Mouse (Mus musculus): ENCODE results near the gene Ttc39d. TPM values are rescaled to one million over a fixed set of nuclear protein-coding genes. Genes with fewer than 3 reads are reported as not detected.
A peak's percentile ranks its signal among the peaks of the same experiment; 100 is the strongest.
"Not testable (repeated sequence)": the region's sequence is repeated elsewhere in the genome, so short reads cannot be mapped to it uniquely, and the experiment has no call there.

Gene Ttc39d
- polyA plus RNA-seq, 1 experiment = not detected

GRCm38 (mm10) chr17:80223829-80224228 lies 16.6 kb downstream of the Ttc39d start:
- TF ChIP-seq CTCF (IDR thresholded peaks at IDR 0.05; ENCODE audit: borderline replicate concordance, insufficient read depth, low read length) (no peak), POLR2A (IDR thresholded peaks at IDR 0.05; ENCODE audit: low read depth, low read length) (no peak)
- Histone ChIP-seq H3K4me3 (ENCODE audit: insufficient read depth, low read length) (peak overlapping the region; percentile 73), H3K4me1 (ENCODE audit: control insufficient read depth, insufficient read depth, low read length) (no peaks in the 10 kb centered on the region), H3K27ac (ENCODE audit: insufficient read depth, low read length) (no peak overlapping the region)

GRCm38 (mm10) chr17:80224326-80225116 lies 17.3 kb downstream of the Ttc39d start, which contains the start of gene Gemin6:
Gene Gemin6, plus strand, starts transcription at chr17:80224441.
- TF ChIP-seq POLR2A (IDR thresholded peaks at IDR 0.05; ENCODE audit: low read depth, low read length) (peak; percentile 84), CTCF (IDR thresholded peaks at IDR 0.05; ENCODE audit: borderline replicate concordance, insufficient read depth, low read length) (no peak)
- no peaks in the 10 kb centered on the region for H3K4me1 ChIP-seq (ENCODE audit: control insufficient read depth, insufficient read depth, low read length)
- peak within 1 kb of the TSS; percentile 73 for H3K4me3 ChIP-seq (ENCODE audit: insufficient read depth, low read length)
- H3K27ac ChIP-seq (ENCODE audit: insufficient read depth, low read length) = peak within 1 kb of the TSS; percentile 55

- not testable (repeated sequence) for H3K4me1 ChIP-seq (ENCODE audit: control insufficient read depth, insufficient read depth, low read length); H3K27ac ChIP-seq (ENCODE audit: insufficient read depth, low read length)
- peak overlapping the region; percentile 73 for H3K4me3 ChIP-seq (ENCODE audit: insufficient read depth, low read length)
Observed at GRCm38 (mm10) chr17:80225142-80225541, 17.9 kb downstream of the Ttc39d start.

GRCm38 (mm10) chr17:80229396-80229795 lies 22.1 kb downstream of the Ttc39d start:
- no peak for TF ChIP-seq CTCF (IDR thresholded peaks at IDR 0.05; ENCODE audit: borderline replicate concordance, insufficient read depth, low read length)
- TF ChIP-seq POLR2A (IDR thresholded peaks at IDR 0.05; ENCODE audit: low read depth, low read length) = no peak
- Histone ChIP-seq H3K27ac (ENCODE audit: insufficient read depth, low read length) (no peak overlapping the region), H3K4me1 (ENCODE audit: control insufficient read depth, insufficient read depth, low read length) (no peaks in the 10 kb centered on the region), H3K4me3 (ENCODE audit: insufficient read depth, low read length) (no peak overlapping the region)

- H3K4me1 ChIP-seq (ENCODE audit: control insufficient read depth, insufficient read depth, low read length) = no peaks in the 10 kb centered on the region
- TF ChIP-seq POLR2A (IDR thresholded peaks at IDR 0.05; ENCODE audit: low read depth, low read length) = no peak
- no peak for TF ChIP-seq CTCF (IDR thresholded peaks at IDR 0.05; ENCODE audit: borderline replicate concordance, insufficient read depth, low read length)
- H3K4me3 ChIP-seq (ENCODE audit: insufficient read depth, low read length) = no peak overlapping the region
- no peak overlapping the region for H3K27ac ChIP-seq (ENCODE audit: insufficient read depth, low read length)
Observed at GRCm38 (mm10) chr17:80233844-80234243, 26.6 kb downstream of the Ttc39d start.

- H3K27ac ChIP-seq (ENCODE audit: insufficient read depth, low read length) = no peak overlapping the region
- TF ChIP-seq POLR2A (IDR thresholded peaks at IDR 0.05; ENCODE audit: low read depth, low read length) (no peak), CTCF (IDR thresholded peaks at IDR 0.05; ENCODE audit: borderline replicate concordance, insufficient read depth, low read length) (no peak)
- H3K4me3 ChIP-seq (ENCODE audit: insufficient read depth, low read length) = no peak overlapping the region
- H3K4me1 ChIP-seq (ENCODE audit: control insufficient read depth, insufficient read depth, low read length) = no peaks in the 10 kb centered on the region
Observed at GRCm38 (mm10) chr17:80234376-80234775, 27.1 kb downstream of the Ttc39d start.

GRCm38 (mm10) chr17:80235477-80235876 lies 28.2 kb downstream of the Ttc39d start:
- no peaks in the 10 kb centered on the region for H3K4me1 ChIP-seq (ENCODE audit: control insufficient read depth, insufficient read depth, low read length)
- no peak for TF ChIP-seq CTCF (IDR thresholded peaks at IDR 0.05; ENCODE audit: borderline replicate concordance, insufficient read depth, low read length)
- TF ChIP-seq POLR2A (IDR thresholded peaks at IDR 0.05; ENCODE audit: low read depth, low read length) = no peak
- no peak overlapping the region for H3K4me3 ChIP-seq (ENCODE audit: insufficient read depth, low read length)
- no peak overlapping the region for H3K27ac ChIP-seq (ENCODE audit: insufficient read depth, low read length)

- no peak overlapping the region for H3K27ac ChIP-seq (ENCODE audit: insufficient read depth, low read length)
- H3K4me1 ChIP-seq (ENCODE audit: control insufficient read depth, insufficient read depth, low read length) = no peaks in the 10 kb centered on the region
- TF ChIP-seq POLR2A (IDR thresholded peaks at IDR 0.05; ENCODE audit: low read depth, low read length) (no peak), CTCF (IDR thresholded peaks at IDR 0.05; ENCODE audit: borderline replicate concordance, insufficient read depth, low read length) (no peak)
- H3K4me3 ChIP-seq (ENCODE audit: insufficient read depth, low read length) = no peak overlapping the region
Observed at GRCm38 (mm10) chr17:80236805-80237204, 29.5 kb downstream of the Ttc39d start.

- no peaks in the 10 kb centered on the region for H3K4me1 ChIP-seq (ENCODE audit: control insufficient read depth, insufficient read depth, low read length)
- H3K27ac ChIP-seq (ENCODE audit: insufficient read depth, low read length) = no peak overlapping the region
- TF ChIP-seq POLR2A (IDR thresholded peaks at IDR 0.05; ENCODE audit: low read depth, low read length) (no peak), CTCF (IDR thresholded peaks at IDR 0.05; ENCODE audit: borderline replicate concordance, insufficient read depth, low read length) (no peak)
- no peak overlapping the region for H3K4me3 ChIP-seq (ENCODE audit: insufficient read depth, low read length)
Observed at GRCm38 (mm10) chr17:80237475-80237874, 30.2 kb downstream of the Ttc39d start.

GRCm38 (mm10) chr17:80241594-80241993 lies 34.3 kb downstream of the Ttc39d start:
- Histone ChIP-seq H3K4me1 (ENCODE audit: control insufficient read depth, insufficient read depth, low read length) (no peaks in the 10 kb centered on the region), H3K4me3 (ENCODE audit: insufficient read depth, low read length) (no peak overlapping the region), H3K27ac (ENCODE audit: insufficient read depth, low read length) (no peak overlapping the region)
- TF ChIP-seq POLR2A (IDR thresholded peaks at IDR 0.05; ENCODE audit: low read depth, low read length) = no peak
- no peak for TF ChIP-seq CTCF (IDR thresholded peaks at IDR 0.05; ENCODE audit: borderline replicate concordance, insufficient read depth, low read length)

Data from embryonic fibroblast, embryonic 13.5 days (primary cell).